Mouse (Mus musculus): ENCODE data around the gene Hdgfl2. TPM values are rescaled to one million over a fixed set of nuclear protein-coding genes. Genes with fewer than 3 reads are reported as not detected.

Hdgfl2 gene
- total RNA-seq, 2 experiments from 2014 or later = 90.8 to 109 TPM

GRCm38 (mm10) chr17:56141702-56142605 lies 62.5 kb downstream of the Hdgfl2 start:
- DNase-seq (ENCODE audit: low spot score in 2 of 2) = peak in 1 of 2 experiments; percentile 65
- intact Hi-C loops (cut with DNase I) = loop anchor here (2.0 kb wide), 1 partner anchor 21 kb away; the partner anchor contains the start of gene Tnfaip8l1

DNA sequence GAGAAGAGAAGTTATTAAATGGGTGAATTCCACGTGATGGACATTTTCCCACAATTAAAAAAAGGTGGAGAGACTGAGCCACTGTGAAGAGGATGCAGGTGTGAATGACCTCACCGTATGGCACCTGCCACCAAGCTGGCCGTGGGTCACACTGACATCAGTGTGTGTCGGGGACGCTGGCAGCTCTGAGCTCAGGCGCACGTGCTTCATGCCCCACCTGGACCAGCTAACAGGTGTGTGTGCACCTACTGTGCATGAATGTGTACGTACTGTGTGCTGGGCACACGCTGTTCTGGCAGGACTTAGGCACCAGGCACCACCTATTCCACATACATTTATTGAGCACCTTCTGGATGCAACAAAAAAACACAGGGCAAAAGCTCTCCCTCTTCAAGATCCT lies 65.1 kb downstream of the Hdgfl2 start:
- intact Hi-C loops (cut with DNase I) = no loop called here

DNA sequence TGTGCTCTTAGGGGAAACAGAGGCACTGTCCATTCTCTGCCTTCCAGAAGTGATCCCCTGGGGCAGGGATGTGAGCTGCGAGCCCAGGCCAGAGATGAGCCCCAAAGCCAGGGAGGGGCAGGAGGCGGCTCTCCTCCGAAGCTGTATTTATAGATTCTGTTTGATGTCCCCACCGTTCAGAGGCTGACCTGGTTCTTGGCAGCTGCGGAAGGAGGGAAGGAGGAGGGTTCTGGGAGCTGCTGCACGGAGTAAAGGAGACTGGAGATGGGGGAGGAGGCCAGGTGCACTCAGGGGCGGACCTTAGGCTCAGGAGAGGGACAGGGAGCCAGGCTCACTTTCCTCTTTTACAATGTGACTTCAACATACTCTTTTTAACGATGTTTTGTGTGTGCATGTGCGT lies 66.7 kb downstream of the Hdgfl2 start:
- intact Hi-C loops (cut with DNase I) = no loop called here
- DNase-seq (ENCODE audit: low spot score in 2 of 2) = no peak

More for the DNA sequence above, 65.1 kb downstream of the Hdgfl2 start:
- DNase-seq (ENCODE audit: low spot score in 2 of 2) = no peak

GRCm38 (mm10) chr17:56147420-56147819 lies 68.0 kb downstream of the Hdgfl2 start:
- intact Hi-C loops (cut with DNase I) = no loop called here
- no peak for DNase-seq (ENCODE audit: low spot score in 2 of 2)

DNA sequence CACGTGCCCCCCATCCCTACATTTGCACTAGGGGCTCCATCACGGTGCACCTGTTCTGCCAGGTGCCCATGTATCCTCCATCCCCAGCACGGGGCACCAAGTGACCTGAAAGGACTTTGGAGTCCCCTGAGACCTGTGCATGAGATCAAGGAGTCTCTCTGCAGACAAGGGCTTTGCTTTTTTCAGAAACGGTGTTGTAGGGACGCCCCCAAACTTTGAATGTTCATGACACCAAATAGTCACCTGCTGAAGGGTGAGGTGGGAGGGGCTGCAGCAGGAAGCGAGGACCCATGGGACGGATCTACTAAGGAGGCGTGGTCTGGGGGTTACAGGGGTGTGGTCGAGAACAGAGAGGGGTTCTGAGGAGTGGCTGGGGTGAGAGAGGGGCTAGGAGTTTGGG lies 68.8 kb downstream of the Hdgfl2 start:
- intact Hi-C loops (cut with DNase I) = no loop called here
- no peak for DNase-seq (ENCODE audit: low spot score in 2 of 2)

GRCm38 (mm10) chr17:56148790-56149618 lies 69.6 kb downstream of the Hdgfl2 start:
- intact Hi-C loops (cut with DNase I) = no loop called here
- DNase-seq (ENCODE audit: low spot score in 2 of 2) = no peak

DNA sequence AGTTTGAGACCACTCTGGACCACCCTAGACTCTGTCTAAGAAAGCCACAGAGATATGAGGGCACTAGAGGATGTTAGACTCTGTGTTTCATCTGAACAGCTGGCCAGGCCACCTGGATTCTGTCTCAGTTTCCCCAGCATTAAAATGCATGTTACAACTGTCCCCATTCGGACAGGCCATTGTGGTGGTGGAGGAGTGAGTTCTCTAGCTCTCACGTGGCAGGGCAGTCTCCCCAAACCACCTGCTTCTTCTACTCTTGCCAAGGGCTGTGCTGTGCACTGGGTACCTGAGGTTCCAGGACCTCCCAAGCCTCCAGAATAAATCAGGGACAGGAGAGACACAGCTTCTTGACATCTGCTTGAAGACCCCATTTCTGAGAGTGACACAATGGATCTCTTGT lies 70.5 kb downstream of the Hdgfl2 start:
- intact Hi-C loops (cut with DNase I) = no loop called here
- DNase-seq (ENCODE audit: low spot score in 2 of 2) = no peak

Other genes starting within 250 kb of the Hdgfl2 start
- gene Zfp119a, start 200.7 kb upstream of the Hdgfl2 start, total RNA-seq (2021) = 1 to 10 TPM; 7.1 TPM
- 1 to 10 TPM; 7.6 to 7.7 TPM for gene Zfp959, start 187.5 kb upstream of the Hdgfl2 start, total RNA-seq (2021)
- 1 to 10 TPM; 3.5 to 4.0 TPM for gene Zfp119b, start 130.1 kb upstream of the Hdgfl2 start, total RNA-seq (2021)
- 1 to 10 TPM; 2.1 to 2.5 TPM for gene Ebi3, start 127.0 kb upstream of the Hdgfl2 start, total RNA-seq (2021)
- 10 to 100 TPM; 15.0 to 15.3 TPM for gene Yju2, start 120.5 kb upstream of the Hdgfl2 start, total RNA-seq (2021)
- 10 to 100 TPM; 30.9 to 34.4 TPM for gene Shd, start 109.2 kb upstream of the Hdgfl2 start, total RNA-seq (2021)
- gene Fsd1, start 93.1 kb upstream of the Hdgfl2 start, total RNA-seq (2021) = 10 to 100 TPM; 70.5 to 78.8 TPM
- gene Stap2, start 74.0 kb upstream of the Hdgfl2 start, total RNA-seq (2021) = 1 to 10 TPM; 1.9 to 3.0 TPM
- gene Mpnd, start 73.9 kb upstream of the Hdgfl2 start, total RNA-seq (2021) = 100 to 1,000 TPM in 1 of 2 experiments, 10 to 100 TPM in 1; 97.4 to 104 TPM
- 10 to 100 TPM; 44.5 to 47.8 TPM for gene Sh3gl1, start 43.0 kb upstream of the Hdgfl2 start, total RNA-seq (2021)
- gene Chaf1a, start 39.2 kb upstream of the Hdgfl2 start, total RNA-seq (2021) = 1 to 10 TPM; 1.7 to 1.9 TPM
- gene Ubxn6, start 4.6 kb upstream of the Hdgfl2 start, total RNA-seq (2021) = 10 to 100 TPM; 77.0 to 77.7 TPM
- gene Plin4, start 30.2 kb downstream of the Hdgfl2 start, total RNA-seq (2021) = 1 to 10 TPM; 1.4 to 1.6 TPM
- gene Plin5, start 38.0 kb downstream of the Hdgfl2 start, total RNA-seq (2021) = under 1 TPM; 0.64 to 0.87 TPM
- gene Lrg1, start 42.4 kb downstream of the Hdgfl2 start, total RNA-seq (2021) = 1 to 10 TPM; 3.1 to 3.5 TPM
- 100 to 1,000 TPM; 131 TPM for gene Sema6b, start 60.7 kb downstream of the Hdgfl2 start, total RNA-seq (2021)
- gene Tnfaip8l1, start 82.8 kb downstream of the Hdgfl2 start, total RNA-seq (2021) = 1 to 10 TPM; 7.8 to 8.9 TPM
- 10 to 100 TPM; 40.5 to 42.1 TPM for gene Mydgf, start 104.3 kb downstream of the Hdgfl2 start, total RNA-seq (2021)
- gene Dpp9, start 139.3 kb downstream of the Hdgfl2 start, total RNA-seq (2021) = 10 to 100 TPM; 68.3 to 71.4 TPM
- gene Fem1a, start 177.2 kb downstream of the Hdgfl2 start, total RNA-seq (2021) = 10 to 100 TPM; 33.5 to 34.1 TPM
- gene Ticam1, start 197.2 kb downstream of the Hdgfl2 start, total RNA-seq (2021) = 1 to 10 TPM; 5.2 to 5.4 TPM
- 10 to 100 TPM in 1 of 2 experiments, 1 to 10 TPM in 1; 7.6 to 10.3 TPM for gene Plin3, start 213.2 kb downstream of the Hdgfl2 start, total RNA-seq (2021)
- not detected for gene Arrdc5, start 220.7 kb downstream of the Hdgfl2 start, total RNA-seq (2021)
- 1 to 10 TPM in 1 of 2 experiments, under 1 TPM in 1; 0.69 to 1.1 TPM for gene Uhrf1, start 223.7 kb downstream of the Hdgfl2 start, total RNA-seq (2021)
- 10 to 100 TPM; 70.0 to 74.4 TPM for gene Kdm4b, start 246.4 kb downstream of the Hdgfl2 start, total RNA-seq (2021)